Mouse (Mus musculus) left cerebral cortex, adult 9 months (tissue): ENCODE data around the gene Srcin1.

ENCODE experiments used
- DNase-seq, 2 experiments: peaks; one replicate each; pipeline ENCODE4 v3.0.0; 2022; ENCODE audit warnings: low spot score in 2 of 2

The Srcin1 gene

GRCm38 (mm10) chr11:97468639-97469287 is 107.2 kb downstream of the Srcin1 start:
- peak in 1 of 2 experiments; percentile 85 for DNase-seq

- peak in 1 of 2 experiments; percentile 42 for DNase-seq
Observed at GRCm38 (mm10) chr11:97466444-97467160, 109.4 kb downstream of the Srcin1 start.

- DNase-seq = no peak
Observed at GRCm38 (mm10) chr11:97465957-97466356, 110.0 kb downstream of the Srcin1 start.

DNA sequence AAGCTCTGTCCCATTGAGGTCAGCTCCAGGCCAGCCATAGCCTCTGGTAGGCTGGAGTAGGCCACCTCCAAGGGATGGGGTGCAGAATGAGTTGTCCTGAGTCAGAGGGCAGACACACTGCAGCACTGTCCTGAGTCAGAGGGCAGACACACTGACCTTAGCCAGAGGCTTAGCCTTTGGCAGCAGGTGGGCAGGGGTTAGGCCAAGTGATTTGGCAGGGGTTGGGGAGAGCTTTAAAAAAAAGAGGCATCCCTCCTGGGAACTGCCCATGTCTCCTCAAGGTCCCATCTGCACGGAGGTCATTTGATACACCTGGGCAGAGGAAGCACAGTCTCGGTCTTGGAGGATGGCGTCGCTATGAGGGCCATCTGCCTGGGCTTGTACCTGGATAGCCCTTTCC is 112.0 kb downstream of the Srcin1 start:
- no peak for DNase-seq

DNA sequence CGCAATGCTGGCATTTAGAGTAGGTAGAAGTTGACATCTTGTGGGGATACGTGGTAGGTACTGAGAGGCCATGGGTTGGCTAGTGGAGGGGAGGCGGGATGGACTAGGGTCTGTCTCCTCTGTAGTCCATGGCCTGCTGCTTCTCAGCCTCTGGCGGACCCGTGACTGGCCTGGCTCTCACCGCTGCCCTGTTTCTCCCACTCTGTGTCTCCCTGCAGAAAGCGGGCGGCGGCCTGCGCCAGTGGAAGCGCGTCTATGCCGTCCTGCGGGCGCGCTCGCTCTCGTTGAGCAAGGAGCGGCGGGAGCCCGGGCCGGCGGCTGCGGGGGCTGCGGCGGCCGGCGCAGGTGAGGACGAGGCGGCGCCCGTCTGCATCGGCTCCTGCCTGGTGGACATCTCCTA is 112.8 kb downstream of the Srcin1 start:
- no peak for DNase-seq

- DNase-seq = no peak
Observed at GRCm38 (mm10) chr11:97462538-97462937, 113.4 kb downstream of the Srcin1 start.

DNA sequence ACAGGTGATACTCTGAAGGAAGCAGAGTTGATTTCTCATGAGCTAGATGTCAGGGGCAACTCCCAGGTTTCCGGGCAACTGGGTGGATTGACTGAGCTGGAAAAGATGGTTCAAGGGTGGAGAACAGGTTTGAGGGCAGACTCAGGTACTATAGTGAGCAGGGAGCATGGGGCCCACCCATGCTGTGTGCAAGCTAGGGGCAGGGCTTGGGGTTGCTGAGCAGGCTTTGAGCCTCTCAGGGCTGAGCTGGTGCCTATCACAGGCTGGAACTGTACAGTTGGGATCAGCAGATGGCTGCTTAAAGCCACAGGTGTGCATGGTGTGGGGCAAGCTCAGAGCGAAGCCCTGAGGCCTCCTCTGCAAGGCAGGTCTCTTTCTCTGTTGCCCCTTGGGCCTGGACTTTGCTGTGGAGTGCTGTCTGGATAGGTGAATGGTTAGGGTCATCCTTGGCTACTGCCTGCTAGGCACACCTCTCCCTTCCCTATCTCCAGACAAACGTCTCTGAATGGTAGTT is 114.6 kb downstream of the Srcin1 start:
- DNase-seq = no peak
